Mouse (Mus musculus) B cell, adult 2 months (primary cell): ENCODE measurements around the gene Cfap77.

Experiments used
- DNase-seq, 2 experiments: peaks; one replicate each; pipeline ENCODE4 v3.0.0; 2022

Cfap77 gene

DNA sequence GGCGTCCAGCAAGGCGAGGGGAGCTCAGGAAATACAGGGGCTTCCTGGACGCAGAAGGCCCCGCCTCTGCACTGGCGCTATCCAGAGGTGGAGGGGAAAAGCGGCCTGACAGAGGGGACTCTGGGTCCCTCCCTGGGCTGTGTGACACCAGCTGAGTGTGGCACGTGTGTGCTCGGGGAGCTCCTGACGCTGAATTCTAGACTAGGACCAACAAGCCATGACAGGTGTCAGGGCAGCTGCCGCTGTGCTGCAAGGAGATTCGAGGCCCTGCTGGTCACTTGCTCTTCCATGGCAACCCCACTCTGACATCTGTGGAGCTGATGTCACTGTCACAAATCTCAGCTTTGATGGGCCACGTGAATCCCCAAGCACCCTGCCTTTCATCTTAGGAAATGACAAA lies 60.9 kb downstream of the Cfap77 start:
- DNase-seq = no peak

DNA sequence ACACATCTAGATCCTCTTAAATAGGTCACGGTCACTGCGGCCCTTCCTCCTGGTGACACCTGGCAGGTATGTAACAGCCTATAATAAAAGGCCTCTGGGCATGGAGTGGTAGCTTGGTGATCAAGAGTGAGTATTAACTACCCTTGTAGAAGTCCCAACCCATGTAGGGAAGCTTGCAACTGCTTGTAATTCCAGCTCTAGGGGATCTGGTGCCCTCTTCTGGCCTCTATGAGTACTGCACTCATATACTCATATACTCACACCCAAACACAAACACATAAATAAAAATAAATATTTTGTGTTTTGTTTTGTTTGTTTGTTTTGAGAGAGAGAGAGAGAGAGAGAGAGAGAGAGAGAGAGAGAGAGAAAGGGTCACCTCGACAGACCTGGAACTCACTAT lies 66.1 kb downstream of the Cfap77 start:
- no peak for DNase-seq

DNA sequence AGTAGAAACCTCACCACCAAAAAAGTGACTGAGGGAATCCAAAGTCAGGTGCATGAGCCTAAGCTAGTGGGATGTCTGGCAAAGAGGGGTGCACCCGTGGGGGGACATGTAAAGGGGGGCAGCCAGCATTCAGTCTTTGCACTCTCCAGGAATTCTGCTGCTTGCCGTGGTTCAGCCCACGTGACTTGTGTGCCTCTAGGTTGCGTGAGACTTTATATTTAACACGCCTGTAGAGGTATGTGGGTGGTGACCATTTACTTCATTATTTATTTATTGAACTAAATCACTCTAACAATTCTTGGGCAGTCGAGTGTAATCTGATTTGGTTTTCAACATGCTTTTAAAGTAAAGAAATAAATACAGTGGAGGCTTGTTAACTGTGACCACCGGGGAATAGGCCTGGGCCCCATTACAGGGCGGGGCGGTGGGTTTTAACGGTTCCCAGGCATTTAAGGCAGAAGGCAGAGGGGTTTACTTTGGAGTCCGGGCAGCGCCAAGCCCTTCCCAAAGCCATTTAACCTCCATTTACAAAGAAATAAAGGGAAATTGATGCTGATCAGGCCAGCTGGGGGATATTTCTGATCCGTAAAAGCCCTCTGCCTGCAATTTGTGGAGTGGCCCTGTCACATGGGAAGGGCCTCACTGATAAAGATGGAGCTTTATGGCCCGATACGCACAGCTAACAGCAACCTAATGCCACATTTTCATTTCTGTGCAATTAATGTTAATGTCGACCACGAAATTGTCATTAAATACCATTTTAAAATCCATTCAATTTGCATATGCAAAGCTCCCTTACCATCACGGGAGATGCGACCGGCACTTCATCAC lies 74.6 kb downstream of the Cfap77 start:
- DNase-seq = no peak

DNA sequence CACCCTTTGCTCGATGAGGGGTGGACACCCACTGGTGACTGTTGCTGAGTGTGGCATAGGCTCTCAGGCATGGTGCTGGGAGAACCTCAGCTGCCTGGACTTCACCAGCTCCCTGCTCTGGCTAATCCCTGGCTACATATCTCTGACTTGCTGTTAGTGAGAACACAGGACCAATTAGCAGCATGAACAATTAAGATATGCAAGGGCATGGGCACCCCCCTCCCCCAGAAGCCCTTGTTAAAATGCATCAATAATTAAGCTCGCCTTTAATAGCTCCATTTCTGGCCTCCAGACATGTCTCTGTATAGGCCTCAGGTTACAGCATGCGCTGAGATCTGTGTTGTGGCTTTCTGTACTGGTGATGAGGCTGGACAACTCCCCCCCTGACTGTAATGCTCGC lies 76.4 kb downstream of the Cfap77 start:
- DNase-seq = no peak

DNA sequence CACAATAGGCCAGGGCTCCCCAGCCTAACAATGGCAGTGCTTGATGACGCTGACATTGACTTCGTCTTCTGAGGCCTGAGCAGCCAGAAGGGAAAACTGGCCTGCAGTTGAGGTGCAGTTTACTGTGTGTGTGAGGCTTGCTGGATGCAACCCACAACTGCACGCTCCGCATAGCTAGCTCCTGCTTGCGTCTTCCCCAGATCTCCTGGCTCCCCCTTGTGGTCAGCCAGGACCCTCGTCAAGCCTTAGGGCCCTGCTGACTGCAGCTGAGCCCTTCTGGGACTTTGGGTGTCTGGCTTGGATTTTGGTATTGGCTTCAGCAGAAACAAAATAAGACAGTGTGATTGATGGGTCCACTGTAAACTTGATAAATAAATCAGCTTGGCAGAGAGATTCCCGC lies 78.2 kb downstream of the Cfap77 start:
- DNase-seq = peak; percentile 62 to 66

DNA sequence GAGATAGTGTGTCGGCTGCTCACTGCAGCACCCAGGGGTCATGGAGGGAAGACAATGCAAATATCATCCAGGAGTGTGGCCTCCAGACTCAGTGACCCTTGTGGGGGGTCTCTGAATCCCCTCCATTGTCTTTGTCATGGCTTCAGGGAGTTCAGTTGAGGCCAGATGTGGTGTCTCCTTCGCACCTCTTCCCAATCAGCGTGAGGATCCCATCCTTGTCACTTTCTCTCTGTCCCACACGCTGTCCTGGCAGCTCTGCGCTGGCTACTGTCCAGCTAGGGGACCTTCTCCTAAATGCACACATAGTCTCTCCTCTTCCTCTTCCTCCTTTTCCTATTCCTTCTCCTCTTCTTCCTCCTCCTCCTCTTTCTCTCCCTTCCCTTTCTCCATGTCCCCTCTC lies 79.3 kb downstream of the Cfap77 start:
- DNase-seq = no peak

DNA sequence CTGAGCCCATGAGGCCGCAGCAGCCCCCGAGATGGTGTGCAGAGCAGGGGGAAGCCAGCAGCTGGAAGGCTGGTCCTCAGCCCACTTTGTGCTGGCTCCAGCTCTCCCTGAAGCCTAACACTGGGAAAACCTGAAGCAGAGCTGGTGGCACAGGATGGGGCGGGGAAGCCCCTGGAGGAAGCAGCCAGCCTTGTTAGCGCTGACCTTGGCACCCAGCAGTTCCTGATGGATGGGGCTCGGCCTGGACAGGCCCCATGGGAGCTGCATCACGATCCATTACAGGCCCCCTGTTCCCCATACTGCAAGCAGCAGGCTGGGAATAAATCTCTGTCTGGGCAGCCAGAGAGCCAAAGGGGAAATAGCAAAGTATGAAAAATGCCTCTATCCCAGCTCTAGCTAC lies 80.3 kb downstream of the Cfap77 start:
- DNase-seq = no peak

DNA sequence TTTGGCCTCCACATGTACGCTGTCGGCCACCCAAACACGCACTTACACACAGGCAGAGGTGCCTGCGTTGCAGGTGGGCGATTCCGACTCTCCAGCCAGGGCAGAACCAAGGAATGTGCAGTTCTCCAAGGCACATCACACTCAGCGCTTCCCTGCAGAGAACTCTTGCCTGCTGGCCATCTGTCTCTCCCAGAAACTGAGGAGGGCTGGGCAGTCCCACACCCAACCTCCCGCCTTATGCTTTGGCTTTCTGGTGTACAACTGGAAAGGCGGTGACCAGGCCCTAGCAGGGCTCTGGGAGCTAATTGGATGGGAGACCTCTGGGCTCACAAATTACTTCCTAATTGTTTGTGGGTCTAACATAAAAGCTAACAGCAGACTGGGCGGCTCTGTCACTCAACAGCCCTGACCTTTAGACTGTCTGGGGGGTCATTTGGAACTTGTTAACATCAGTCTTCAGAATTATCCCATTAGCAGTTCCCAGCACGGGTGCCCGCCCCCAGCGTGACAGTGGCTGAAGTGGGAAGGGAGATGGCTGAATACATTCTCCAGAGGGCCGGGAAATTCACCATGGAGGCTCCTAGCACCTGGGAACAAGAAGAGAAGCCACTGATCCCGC lies 80.9 kb downstream of the Cfap77 start:
- DNase-seq = no peak

DNA sequence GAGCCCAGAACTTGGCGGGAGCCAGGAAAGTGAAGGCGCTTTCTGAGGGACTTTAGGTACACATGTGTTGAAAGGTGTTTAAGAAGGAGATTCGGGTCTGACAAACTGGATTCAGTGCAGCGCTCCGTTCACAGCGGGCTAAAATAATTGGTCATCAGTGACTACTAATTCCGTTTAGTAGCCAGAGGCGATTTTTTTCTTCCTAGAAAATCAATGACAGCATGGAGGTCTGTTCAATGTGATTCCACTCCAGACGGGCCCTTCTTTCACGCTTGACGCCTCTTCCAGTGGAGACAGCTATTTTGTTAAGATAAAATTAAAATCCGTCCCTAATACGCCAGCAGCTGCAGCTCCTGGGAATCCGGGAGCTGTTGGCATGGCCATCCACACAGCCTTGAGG lies 84.4 kb downstream of the Cfap77 start:
- DNase-seq = no peak

DNA sequence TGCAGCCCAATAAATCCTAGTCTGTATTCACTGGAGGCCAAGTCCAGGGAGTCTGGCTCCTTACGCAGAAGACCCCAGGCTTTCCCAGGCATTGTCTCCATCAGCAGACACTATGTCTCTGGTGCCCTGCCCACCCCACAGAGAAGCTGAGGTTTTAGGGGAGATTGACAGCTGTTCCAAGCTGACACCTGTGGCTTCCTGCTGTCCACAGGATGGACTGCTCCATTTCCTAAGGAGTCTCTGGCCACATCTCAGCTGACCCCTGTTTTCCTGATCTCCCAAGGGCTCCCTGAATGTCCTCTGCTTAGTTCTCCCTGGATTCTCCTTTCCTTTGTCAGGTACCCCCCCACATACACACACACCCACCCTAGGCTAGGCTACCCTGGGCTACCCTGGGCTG lies 86.6 kb downstream of the Cfap77 start:
- no peak for DNase-seq

DNA sequence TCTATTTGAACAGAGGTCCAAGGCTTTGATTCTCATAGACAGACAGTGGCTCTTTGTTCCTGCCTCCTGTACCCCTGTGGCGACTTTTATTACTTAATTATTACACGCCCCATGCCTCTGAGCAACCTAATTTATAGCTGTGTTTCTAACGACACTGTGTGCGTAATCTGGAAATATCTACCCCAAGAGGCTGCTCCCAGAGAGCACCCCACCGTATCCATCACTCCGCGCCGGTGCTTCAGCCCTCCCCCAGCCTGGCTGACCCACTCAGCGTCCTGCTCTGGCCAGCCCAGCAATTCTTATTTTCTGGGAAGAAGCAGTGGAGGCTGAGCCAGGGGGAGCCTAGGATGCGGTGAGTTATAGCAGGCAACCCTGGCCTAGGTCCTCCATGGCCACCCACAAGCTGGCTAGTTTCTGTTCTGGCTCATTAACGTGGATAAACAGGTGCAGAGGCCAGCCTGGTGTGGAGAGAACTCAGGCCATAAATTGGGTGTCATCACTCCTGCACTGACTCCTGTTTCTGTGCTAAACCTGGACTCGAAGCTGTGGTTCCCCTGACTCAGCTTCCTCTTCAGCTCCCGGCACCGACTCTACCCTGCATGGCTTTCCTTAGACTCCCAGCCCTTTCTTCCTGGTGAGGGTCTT lies 88.6 kb downstream of the Cfap77 start:
- DNase-seq = no peak

DNA sequence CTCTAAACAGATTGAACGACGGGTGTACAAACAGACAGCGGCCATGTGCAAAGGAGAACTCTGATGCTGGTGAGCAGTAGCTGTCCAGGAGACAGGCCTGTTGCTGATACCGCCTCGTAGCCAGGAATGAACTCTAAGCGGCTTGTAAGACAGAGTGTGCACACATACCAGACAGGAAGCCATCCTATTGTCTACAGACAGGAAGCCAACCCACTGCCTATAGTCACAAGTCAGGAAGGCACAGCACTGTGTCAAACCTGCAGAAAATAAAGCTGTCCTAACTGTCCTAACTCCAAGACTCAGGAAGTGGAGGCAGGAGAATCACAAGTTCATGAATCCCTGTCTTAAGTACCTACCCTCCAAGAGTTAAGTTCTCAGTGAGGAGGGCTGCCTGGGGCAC lies 91.3 kb downstream of the Cfap77 start:
- no peak for DNase-seq

DNA sequence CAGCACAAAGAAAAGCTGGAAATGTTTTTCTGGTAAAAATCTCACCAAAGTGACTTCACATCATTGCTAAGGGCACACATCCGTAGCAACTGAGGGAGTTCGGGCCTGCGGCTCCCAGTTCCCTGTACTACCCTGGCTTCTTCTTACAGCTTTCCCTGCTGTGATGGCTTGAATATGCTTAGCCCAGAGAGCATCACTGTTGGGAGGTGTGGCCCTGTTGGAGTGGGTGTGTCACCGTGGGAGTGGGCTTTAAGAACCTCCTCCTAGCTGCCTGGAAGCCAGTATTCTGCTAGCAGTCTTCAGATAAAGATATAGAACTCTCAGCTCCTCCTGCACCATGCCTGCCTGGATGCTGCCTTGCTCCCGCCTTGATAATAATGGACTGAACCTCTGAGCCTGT lies 93.2 kb downstream of the Cfap77 start:
- DNase-seq = no peak

DNA sequence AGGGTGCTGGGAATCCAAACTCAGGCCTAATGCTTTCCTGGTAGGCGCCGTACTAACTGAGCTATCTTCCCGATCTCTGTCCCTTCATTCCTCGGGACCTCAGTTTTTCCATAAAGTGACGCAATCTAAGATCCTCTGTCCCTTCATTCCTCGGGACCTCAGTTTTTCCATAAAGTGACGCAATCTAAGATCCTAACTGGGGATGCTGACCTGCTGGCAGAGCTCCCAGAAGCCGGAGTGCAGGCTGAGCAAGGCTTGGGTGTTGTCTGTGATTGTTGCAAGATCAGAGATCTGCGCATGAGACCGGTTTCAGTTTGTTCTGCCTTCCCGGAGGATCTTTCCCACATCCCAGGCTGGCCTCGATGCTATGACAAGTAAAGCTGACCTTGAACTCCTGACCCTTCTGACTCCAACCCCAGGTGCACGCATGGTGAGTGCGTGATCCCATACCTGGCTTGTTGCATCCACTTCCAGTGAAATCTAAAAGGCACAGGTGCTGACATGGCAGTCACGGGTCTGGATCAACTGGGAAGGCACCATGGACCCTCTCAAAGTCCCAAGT lies 93.8 kb downstream of the Cfap77 start:
- no peak for DNase-seq

DNA sequence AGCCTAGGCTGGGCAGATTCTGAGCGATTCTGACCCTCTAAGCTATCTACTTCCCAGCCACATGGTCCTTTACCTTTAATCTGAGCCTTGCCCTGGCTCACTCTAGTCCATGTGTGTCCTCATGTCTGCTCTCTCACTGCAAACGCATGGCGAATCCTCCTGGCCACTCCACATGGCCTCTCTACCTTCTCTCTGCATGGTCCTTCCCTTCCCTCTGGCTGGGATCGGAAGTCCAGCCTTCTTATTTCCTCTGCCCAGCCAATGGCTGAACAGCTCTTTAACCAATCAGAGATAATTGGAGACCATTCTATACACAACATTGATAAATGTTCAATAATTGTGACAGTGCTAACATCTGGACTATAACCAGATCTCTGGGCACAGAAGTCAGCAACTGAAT lies 98.0 kb downstream of the Cfap77 start:
- no peak for DNase-seq

DNA sequence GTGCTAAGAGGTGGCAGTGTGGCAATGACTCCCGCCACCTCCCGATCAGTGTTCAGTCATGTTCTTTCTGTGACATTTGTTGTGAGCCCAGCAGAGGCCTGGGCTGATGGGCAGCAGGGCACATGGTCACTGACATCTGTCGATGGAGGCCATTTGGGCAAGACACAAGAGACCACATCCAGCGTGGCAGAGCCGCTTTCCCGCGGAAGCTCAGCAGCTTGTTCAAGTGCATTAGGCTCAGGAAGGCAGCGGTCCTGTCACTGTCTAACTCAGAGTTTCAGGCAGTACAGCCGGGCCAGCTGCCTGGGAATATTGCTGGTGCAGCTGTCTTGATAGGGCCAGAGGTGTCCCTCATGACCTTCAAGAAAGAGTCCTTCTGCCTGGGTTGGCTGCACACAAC lies 100.3 kb downstream of the Cfap77 start:
- DNase-seq = no peak

DNA sequence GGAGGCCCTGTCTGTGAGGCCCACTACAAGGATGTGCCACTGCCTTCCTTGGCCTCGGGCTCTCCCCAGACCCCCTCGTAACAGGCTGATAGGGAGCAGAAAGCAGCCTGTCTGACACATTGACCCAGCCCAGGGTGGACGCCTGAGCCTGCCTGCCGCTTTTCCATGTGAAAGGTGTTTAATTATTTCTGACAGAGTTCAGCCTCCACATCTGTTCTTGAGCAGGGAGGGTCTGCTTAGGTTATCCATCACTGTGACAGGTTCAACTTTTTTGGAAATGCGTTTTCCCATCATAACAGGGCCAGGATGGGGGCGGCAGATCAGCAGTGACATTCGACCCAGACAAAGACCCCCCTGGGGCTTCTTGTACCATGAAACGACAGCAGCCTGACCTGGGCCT lies 101.9 kb downstream of the Cfap77 start:
- no peak for DNase-seq

DNA sequence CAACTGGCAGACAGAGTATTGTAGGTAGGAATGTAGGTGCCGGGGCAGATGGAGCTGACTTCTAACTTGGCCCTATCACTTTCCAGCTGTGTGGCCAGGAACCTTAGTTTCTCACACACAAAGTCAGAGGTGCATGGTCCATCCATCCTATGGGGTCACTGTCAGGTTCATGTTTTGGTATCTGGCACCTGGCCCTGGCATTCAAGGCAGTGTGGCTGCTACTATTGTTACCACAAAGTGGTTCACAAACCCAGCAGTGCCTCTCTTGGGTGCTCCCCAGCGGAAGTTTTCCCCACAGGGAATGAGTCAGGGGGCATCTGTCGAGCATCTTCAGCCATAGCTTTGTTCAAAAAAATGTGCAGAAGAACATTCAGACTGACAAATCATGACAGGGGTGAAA lies 108.6 kb downstream of the Cfap77 start:
- no peak for DNase-seq

DNA sequence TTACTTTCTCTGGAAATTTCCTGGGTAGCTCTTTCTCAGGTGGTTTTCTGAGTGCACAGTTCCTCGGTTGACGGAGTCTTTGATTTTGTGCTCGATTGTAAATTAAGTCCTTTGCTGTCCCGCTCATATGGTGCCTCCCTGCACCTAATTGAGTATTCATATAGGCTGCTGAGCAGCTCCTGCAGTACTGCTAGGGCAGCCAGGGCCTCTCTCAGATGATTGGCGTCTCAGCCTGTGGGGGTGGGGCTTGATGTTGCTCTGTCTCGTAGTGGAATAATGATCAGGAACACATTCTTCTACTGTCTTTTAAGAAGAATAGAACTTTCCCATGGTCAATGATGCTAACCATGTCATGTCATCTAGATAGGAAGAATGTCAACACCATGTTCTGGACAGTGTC lies 109.5 kb downstream of the Cfap77 start:
- DNase-seq = no peak

DNA sequence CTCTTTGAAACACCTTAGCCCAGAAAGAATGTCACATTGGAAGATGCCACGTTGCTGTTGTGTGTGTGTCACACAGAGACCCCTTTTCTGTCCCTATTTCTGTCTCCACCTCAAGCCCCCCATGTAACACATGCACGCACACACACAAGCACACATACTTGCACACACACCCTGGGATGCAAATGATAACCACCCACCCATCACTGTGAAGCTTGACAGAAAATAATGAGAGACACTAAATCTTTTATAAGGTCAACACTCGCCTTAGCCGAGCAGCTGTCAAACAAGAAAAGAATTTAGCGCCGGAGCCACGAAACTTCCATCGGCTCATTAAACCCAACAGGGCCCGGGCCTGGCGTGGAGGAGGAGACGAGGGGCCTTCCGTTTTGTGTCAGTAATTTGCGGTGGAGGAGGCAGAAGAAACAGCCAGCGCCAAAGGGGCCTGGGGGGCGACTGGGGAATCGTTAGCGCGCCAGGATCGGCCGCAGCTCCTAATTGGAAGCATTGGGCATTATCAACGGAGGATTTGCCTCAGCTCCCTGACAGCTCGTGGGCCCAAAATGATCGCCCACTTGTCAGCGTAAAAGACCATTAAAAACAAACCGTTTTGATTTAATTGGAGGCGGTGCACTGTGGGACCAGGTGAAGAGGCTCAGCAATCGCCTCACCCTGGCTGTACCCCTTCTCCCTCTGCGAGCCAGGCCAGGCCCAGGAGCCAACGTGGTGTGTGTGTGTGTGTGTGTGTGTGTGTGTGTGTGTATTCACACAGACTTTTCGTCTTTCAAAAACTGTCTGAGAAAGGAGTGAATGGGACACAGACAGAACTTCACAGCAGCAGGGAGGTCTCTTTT lies 111.0 kb downstream of the Cfap77 start:
- DNase-seq = no peak

DNA sequence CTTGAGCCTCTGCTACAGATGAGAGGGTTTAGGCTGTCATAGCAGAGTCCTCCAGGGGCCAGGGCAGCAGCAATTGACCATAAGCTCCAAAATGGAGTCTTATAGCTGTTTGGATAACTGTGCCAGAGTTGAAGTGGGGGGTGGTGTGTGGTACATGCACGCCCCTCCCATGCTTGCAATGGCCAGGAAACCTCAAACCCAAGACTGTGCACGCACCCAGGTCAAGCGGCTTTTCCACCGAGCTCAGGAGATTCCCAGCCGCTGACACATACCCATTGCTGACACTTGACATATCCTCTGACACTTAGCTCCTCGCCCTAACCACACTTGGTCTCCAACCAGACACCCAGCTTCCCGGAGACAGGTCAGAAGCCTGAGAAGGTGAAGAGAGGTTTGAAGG lies 115.9 kb downstream of the Cfap77 start:
- no peak for DNase-seq

DNA sequence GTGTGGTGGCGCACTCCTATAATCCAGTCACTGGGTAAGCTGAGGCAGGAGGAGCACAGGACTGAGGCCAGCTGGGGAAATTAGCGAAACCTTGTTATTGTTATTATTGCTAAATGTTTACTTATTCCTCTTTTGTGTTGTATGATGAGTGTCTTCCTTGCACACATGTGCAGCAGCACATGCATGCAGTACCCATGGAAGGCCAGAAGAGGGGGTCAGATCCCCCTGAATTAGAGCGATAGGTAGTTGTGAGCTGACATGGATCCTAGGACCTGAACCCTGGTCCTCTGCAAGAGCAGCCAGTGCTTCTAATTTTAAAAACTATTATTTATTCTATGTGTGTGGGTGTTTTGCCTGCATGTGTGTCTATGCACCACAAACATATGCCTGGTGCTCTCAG lies 124.3 kb downstream of the Cfap77 start:
- no peak for DNase-seq

DNA sequence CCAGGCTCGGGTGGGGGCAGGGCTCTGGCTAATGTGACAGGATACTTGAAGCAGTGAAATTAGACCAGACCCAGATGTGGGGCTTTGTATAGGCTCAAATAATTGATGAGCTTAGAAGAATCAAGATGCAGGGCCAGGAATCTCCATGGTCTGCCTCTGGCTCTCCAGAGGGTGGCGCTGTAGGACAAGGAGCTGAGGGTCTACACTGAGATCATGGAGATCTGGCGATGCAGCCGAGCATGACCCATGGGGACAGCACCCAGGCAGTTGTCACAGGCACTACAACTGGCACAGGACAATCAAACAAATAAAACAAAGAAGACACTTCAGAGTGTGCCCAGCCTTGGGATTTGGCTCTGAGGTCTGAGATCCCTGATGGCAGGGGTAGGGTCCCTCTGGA lies 131.0 kb downstream of the Cfap77 start:
- peak; percentile 73 to 75 for DNase-seq
